Mouse (Mus musculus) retina, postnatal 7 days (tissue): ENCODE data around the gene Slc12a1.

Source experiments
- DNase-seq: peaks from one replicate; pipeline ENCODE4 v3.0.0-alpha.2; 2012; ENCODE audit warnings: low read depth, low spot score

Gene Slc12a1

GRCm38 (mm10) chr2:125208894-125209596, 56.7 kb downstream of the Slc12a1 start:
- no peak for DNase-seq

- DNase-seq: no peak
Observed at GRCm38 (mm10) chr2:125211831-125212510, 59.7 kb downstream of the Slc12a1 start.

- peak; percentile 56 for DNase-seq
Observed at GRCm38 (mm10) chr2:125214592-125214991, 62.3 kb downstream of the Slc12a1 start.

- no peak for DNase-seq
Observed at GRCm38 (mm10) chr2:125217286-125217685, 65.0 kb downstream of the Slc12a1 start.

GRCm38 (mm10) chr2:125218566-125218965, 66.3 kb downstream of the Slc12a1 start:
- no peak for DNase-seq

GRCm38 (mm10) chr2:125219268-125219667, 67.0 kb downstream of the Slc12a1 start:
- no peak for DNase-seq

- no peak for DNase-seq
Observed at GRCm38 (mm10) chr2:125221673-125222072, 69.4 kb downstream of the Slc12a1 start.

- no peak for DNase-seq
Observed at GRCm38 (mm10) chr2:125228472-125229409, 76.4 kb downstream of the Slc12a1 start.

GRCm38 (mm10) chr2:125232183-125232582, 79.9 kb downstream of the Slc12a1 start:
- no peak for DNase-seq

GRCm38 (mm10) chr2:125233537-125233936, 81.2 kb downstream of the Slc12a1 start:
- no peak for DNase-seq

GRCm38 (mm10) chr2:125234049-125234448, 81.7 kb downstream of the Slc12a1 start:
- DNase-seq: no peak

- no peak for DNase-seq
Observed at GRCm38 (mm10) chr2:125245545-125246285, 93.4 kb downstream of the Slc12a1 start.

GRCm38 (mm10) chr2:125246669-125247068, 94.4 kb downstream of the Slc12a1 start:
- DNase-seq: no peak

GRCm38 (mm10) chr2:125247108-125247961, 95.0 kb downstream of the Slc12a1 start, which contains the start of gene Dut:
Gene Dut, plus strand, starts transcription at chr2:125247190.
- DNase-seq: peak; percentile 93

GRCm38 (mm10) chr2:125247962-125248235, 95.6 kb downstream of the Slc12a1 start:
- DNase-seq: no peak

- no peak for DNase-seq
Observed at GRCm38 (mm10) chr2:125248256-125248655, 96.0 kb downstream of the Slc12a1 start.

GRCm38 (mm10) chr2:125249339-125249738, 97.0 kb downstream of the Slc12a1 start:
- no peak for DNase-seq

GRCm38 (mm10) chr2:125249874-125250273, 97.6 kb downstream of the Slc12a1 start:
- DNase-seq: no peak

- no peak for DNase-seq
Observed at GRCm38 (mm10) chr2:125251781-125252180, 99.5 kb downstream of the Slc12a1 start.

- peak; percentile 36 for DNase-seq
Observed at GRCm38 (mm10) chr2:125252275-125252674, 100.0 kb downstream of the Slc12a1 start.

- DNase-seq: no peak
Observed at GRCm38 (mm10) chr2:125253699-125254098, 101.4 kb downstream of the Slc12a1 start.
